Mouse (Mus musculus): ENCODE measurements around the gene Cacna2d3.

DNA sequence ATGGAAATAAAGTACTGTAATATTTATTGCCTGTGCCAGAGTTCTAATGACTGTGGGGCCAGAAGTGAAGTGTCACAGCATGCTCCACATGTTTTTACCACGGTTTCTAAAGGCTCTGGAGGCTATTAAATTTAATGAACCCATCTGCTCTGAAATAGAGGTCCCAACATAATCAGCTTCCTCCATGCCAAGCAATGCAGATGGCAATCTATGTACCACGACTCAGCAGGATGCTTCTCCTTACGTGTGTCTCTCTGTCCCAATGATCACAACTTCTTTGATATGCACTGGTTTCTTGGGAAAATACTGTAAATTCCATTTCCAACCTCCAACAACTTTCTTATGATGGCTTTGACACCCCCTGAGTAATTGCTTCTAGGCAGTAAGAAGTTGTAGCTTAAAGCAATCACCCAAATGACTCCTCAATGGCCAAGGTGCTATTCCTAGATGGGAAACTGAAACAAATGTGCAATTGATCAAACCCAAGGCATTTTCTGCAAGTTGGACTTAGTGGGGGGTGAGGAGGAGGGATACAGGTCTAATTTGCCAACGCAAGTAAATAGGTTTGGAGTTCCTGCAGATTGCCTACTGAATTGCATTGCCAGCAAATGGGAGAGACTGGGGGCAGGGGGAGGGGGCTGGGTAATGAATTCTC is 557.5 kb downstream of the Cacna2d3 start:
- no peak for TF ChIP-seq UBTF (IDR thresholded peaks at IDR 0.05; ENCODE audit: low read depth, low read length)
- no peak for TF ChIP-seq CHD2 (IDR thresholded peaks at IDR 0.05; ENCODE audit: low read length)
- TF ChIP-seq CTCF (conservative IDR thresholded peaks at IDR 0.05 in 1 of 2, IDR thresholded peaks at IDR 0.05 in 1 of 2; ENCODE audit: low read depth in 2 of 2, low read length in 2 of 2): no peak
- TF ChIP-seq NRF1 (IDR thresholded peaks at IDR 0.05; ENCODE audit: low read depth, low read length): no peak
- no peak for TF ChIP-seq POLR2A (IDR thresholded peaks at IDR 0.05; ENCODE audit: low read depth, low read length)
- TF ChIP-seq ELF1 (IDR thresholded peaks at IDR 0.05; ENCODE audit: low read depth, low read length): no peak
- TF ChIP-seq MXI1 (IDR thresholded peaks at IDR 0.05; ENCODE audit: low read depth, low read length): no peak
- no peak for TF ChIP-seq USF1 (IDR thresholded peaks at IDR 0.05; ENCODE audit: low read depth, low read length)
- TF ChIP-seq E2F4 (IDR thresholded peaks at IDR 0.05; ENCODE audit: insufficient replicate concordance, low read depth, low read length): no peak

Measured in CH12.LX (cell line).